Mouse (Mus musculus): ENCODE results near the gene Unc13a. TPM values are rescaled to one million over a fixed set of nuclear protein-coding genes. Genes with fewer than 3 reads are reported as not detected.
A peak's percentile ranks its signal among the peaks of the same experiment; 100 is the strongest.

Unc13a gene
- polyA plus RNA-seq, 1 experiment from 2014 or later, result 0.41 TPM

DNA sequence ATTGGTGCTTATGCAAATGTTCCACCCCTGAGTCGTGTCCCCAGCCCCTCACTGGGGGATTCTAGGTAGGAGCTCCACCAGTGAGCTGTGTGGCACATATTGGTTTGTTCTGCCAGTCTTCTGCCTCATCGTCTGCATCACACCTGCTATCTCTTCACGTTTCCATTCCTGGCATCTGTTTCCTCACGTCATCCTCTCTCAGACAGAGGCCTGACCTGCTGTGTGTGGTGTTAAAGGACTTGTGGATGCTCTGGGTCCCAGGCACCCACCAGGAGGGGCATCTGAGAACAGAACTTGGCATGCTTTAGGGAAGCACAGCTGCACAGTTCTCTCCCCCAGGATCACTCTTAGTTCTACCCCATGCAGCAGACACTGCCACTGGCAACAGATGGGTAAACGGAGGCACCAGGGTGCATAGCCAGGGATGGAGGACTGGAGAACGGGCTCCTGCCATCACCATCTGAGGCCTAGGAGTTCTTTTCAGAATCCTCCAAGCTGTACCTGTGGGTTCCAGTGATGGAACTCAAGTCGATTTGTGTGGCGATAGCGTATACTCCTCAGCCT, 4.0 kb upstream of the Unc13a start:
- Histone ChIP-seq H3K4me2 (peak overlapping the region; percentile 80), H3K4me1 (replicated peaks; ENCODE audit: control insufficient read depth, insufficient read depth, low read length) (peaks cover 13% of the 10 kb centered on the region), H3K27ac (ENCODE audit: low read depth, low read length) (no peak overlapping the region), H3K36me3 (ENCODE audit: control insufficient read depth, insufficient read depth, low read length) (no peaks in the 10 kb centered on the region), H3K4me3 (ENCODE audit: low read depth, low read length) (peak overlapping the region; percentile 58), H3K9me3 (ENCODE audit: control insufficient read depth, low read length) (no peaks in the 10 kb centered on the region), H3K9ac (ENCODE audit: low read depth, low read length) (peak overlapping the region; percentile 75; the same call in 1 of the 2 replicates), H3K27me3 (replicated peaks; ENCODE audit: control insufficient read depth, insufficient read depth, low read length) (peaks cover 31% of the 10 kb centered on the region)
- WGBS, result 40% methylated on average over 9 of the region's 9 CpGs
- DNase-seq (ENCODE audit: low spot score) (no peak), ATAC-seq (replicated peaks; ENCODE audit: low FRiP score) (no peak)

DNA sequence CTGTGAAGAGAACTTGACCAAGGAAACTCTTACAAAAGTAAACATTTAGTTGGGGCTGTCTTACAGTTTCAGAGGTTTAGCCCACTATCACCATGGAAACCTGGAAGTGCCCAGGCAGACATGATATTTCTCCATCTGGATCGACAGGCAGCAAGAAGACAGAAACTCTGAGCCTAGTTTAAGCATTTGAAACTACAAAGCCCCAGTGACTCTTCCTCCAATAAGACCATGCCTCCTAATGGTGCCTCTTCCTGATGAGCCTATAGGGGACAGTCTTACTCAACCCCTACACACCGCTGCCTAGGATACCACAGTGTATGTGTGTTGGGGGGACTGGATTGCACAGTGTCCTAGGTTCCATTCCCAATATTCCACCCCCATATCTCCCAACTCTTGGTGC, 2.5 kb upstream of the Unc13a start:
- Histone ChIP-seq H3K4me2 (no peak overlapping the region), H3K36me3 (ENCODE audit: control insufficient read depth, insufficient read depth, low read length) (no peaks in the 10 kb centered on the region), H3K4me3 (ENCODE audit: low read depth, low read length) (no peak overlapping the region), H3K9me3 (ENCODE audit: control insufficient read depth, low read length) (no peaks in the 10 kb centered on the region), H3K9ac (ENCODE audit: low read depth, low read length) (no peak overlapping the region), H3K27me3 (replicated peaks; ENCODE audit: control insufficient read depth, insufficient read depth, low read length) (peaks cover 31% of the 10 kb centered on the region), H3K4me1 (replicated peaks; ENCODE audit: control insufficient read depth, insufficient read depth, low read length) (peaks cover 17% of the 10 kb centered on the region), H3K27ac (ENCODE audit: low read depth, low read length) (no peak overlapping the region)
- ATAC-seq (replicated peaks; ENCODE audit: low FRiP score) (no peak), DNase-seq (ENCODE audit: low spot score) (no peak)
- WGBS, result 71% methylated on average over 2 of the region's 2 CpGs

DNA sequence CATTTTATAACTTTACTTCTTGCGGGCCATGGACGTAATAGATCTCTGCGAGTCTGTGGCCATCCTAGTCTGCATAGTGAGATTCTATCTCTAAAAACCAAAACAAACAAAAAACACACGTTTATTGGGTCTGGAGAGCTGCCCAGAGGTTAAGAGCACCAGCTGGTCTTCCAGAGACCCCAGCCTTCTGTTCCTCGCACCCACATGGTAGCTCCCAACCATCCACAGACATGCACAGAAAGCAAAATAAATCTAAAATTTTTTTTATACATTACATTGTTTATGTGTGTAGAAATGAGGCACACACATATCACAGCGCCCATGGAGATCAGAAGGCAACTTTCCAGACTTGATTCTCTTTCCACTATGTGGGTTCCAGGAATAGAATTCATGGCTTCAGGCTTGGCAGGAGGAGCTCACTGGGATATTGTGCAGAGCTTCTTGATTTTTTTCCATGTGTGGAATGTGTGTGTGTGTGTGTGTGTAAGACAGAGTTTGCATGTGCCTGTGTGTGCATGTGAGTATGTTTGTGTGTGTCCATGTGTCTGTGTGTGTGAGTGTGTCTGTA, 695 bp upstream of the Unc13a start:
- Histone ChIP-seq H3K4me3 (ENCODE audit: low read depth, low read length) (peak overlapping the region; percentile 63), H3K27ac (ENCODE audit: low read depth, low read length) (no peak overlapping the region), H3K36me3 (ENCODE audit: control insufficient read depth, insufficient read depth, low read length) (no peaks in the 10 kb centered on the region), H3K9ac (ENCODE audit: low read depth, low read length) (peak overlapping the region; percentile 15; the same call in 1 of the 2 replicates), H3K9me3 (ENCODE audit: control insufficient read depth, low read length) (no peaks in the 10 kb centered on the region), H3K27me3 (replicated peaks; ENCODE audit: control insufficient read depth, insufficient read depth, low read length) (peaks cover 30% of the 10 kb centered on the region), H3K4me1 (replicated peaks; ENCODE audit: control insufficient read depth, insufficient read depth, low read length) (peaks cover 31% of the 10 kb centered on the region), H3K4me2 (peak overlapping the region; percentile 99)
- no peak for ATAC-seq (replicated peaks; ENCODE audit: low FRiP score)
- 66% methylated on average over 6 of the region's 6 CpGs for WGBS
- DNase-seq (ENCODE audit: low spot score), result no peak

DNA sequence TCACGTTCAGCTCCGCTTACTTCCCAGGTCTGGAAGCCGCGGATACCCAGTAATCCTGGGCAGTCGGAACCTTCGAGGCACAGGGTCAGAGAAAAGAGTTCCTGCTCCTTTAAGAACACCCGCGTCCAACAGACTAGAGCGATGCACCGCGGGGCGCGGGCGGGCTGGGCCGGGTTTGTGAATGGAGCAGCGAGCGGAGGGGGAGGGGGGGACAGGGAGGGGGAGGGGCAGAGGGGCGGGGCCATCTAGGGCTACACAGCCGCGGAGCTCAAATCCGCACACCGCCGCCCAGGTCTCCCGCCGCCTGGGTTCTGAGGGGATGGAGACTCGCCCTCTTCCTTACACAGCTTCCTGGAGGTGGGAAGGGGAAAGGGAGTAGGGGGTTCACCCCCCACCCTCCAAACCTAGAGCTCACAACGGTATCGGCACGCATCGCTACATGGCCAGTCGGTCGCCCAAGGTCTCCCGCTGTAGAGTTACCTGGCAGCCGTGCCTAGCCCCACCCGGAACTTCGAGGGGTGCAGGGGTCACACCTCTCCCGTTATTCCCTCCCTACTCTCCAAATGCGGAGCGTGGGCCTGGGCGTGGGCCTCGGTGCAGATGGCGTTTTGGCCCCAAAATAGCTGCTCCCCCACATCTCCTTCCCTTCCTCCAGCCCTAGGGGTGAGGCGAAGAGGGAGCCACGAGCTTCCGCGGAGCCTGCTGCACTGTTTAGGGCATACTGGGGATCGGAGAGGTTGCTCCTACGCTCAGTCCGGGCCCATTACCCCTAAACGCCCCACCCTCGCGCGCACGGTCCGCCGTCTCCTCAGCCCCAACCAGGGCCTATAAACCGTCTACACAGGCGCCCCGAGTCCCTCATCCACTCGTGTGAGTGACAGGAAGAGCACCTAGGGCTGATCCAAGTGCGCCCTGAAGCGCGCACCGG, 672 bp downstream of the Unc13a start:
- ATAC-seq (replicated peaks; ENCODE audit: low FRiP score), result peak; percentile 32

DNA sequence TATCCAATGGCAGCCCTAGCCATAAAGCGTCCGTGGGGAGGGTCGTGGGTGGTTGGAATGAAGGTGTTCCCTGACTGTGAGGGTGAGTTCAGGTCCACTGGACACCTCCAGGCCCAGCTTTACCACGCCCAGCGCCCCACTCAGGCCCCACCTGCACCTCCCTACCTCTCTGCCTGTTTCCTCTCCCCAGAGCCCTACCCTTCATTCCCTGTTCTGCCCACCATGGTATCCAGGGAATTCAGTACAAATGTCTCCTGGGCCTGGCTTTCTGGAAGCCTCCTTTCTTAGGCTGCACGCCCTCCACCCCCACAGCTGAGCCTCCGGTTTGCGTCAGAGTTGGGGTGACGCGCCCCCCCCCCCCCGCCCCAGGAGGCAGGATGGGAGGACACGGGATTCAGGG, 1.4 kb downstream of the Unc13a start:
- no peak for ATAC-seq (replicated peaks; ENCODE audit: low FRiP score)
- H3K4me2 ChIP-seq, result peak overlapping the region; percentile 99
- no peaks in the 10 kb centered on the region for H3K9me3 ChIP-seq (ENCODE audit: control insufficient read depth, low read length)
- peaks cover 34% of the 10 kb centered on the region for H3K4me1 ChIP-seq (replicated peaks; ENCODE audit: control insufficient read depth, insufficient read depth, low read length)
- peaks cover 37% of the 10 kb centered on the region for H3K27me3 ChIP-seq (replicated peaks; ENCODE audit: control insufficient read depth, insufficient read depth, low read length)
- H3K4me3 ChIP-seq (ENCODE audit: low read depth, low read length), result peak overlapping the region; percentile 63
- H3K9ac ChIP-seq (ENCODE audit: low read depth, low read length), result no peak overlapping the region
- H3K36me3 ChIP-seq (ENCODE audit: control insufficient read depth, insufficient read depth, low read length), result no peaks in the 10 kb centered on the region
- no peak overlapping the region for H3K27ac ChIP-seq (ENCODE audit: low read depth, low read length)
- WGBS, result 19% methylated on average over 10 of the region's 12 CpGs
- DNase-seq (ENCODE audit: low spot score), result no peak

More for the DNA sequence above, 672 bp downstream of the Unc13a start:
- Histone ChIP-seq H3K36me3 (ENCODE audit: control insufficient read depth, insufficient read depth, low read length) (no peaks in the 10 kb centered on the region), H3K4me3 (ENCODE audit: low read depth, low read length) (peak overlapping the region; percentile 63), H3K4me2 (peak overlapping the region; percentile 99), H3K27me3 (replicated peaks; ENCODE audit: control insufficient read depth, insufficient read depth, low read length) (peaks cover 37% of the 10 kb centered on the region), H3K27ac (ENCODE audit: low read depth, low read length) (no peak overlapping the region), H3K4me1 (replicated peaks; ENCODE audit: control insufficient read depth, insufficient read depth, low read length) (peaks cover 32% of the 10 kb centered on the region), H3K9ac (ENCODE audit: low read depth, low read length) (0 out of 2 replicates have a peak overlapping the region, but pooled peaks have one; percentile 6), H3K9me3 (ENCODE audit: control insufficient read depth, low read length) (no peaks in the 10 kb centered on the region)
- WGBS, result under 1% methylated on average over 60 of the region's 64 CpGs
- DNase-seq (ENCODE audit: low spot score), result no peak

DNA sequence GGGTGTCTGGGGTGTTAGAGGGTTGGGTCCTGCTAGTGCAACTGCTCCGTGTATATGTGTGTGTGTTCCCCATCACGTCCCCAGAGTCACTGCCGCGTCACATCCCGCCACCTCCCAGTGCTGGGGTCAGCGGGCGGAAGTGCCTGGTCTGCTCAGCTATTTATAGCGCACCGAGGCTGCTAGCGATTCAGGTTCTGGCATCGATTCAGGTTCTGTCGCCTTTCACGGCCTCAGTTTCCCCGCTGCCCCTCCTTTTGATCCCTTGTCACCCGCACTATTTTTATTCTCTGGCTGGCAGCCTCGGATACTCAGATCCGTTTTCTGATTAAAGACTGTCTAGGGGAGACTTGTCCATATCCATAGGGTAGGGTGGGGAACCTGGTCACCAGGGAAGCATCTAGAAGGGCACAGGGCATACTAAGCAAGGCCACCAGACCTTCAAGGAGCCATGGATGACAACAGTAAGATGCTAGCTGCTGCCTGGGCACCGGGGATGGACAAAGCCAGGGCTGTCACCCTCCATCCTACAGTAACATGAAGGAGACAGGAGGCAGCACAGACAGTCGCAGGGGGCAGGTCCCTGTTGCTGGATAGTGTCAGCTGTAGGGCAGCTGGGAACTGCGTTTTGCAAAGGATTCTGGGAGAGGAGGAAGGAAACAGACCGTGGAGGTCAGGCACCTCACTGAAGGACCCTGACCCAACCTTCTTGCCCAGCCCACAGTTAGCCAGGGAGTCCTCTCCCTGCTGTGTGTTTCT, 3.2 kb downstream of the Unc13a start:
- Histone ChIP-seq H3K27ac (ENCODE audit: low read depth, low read length) (0 out of 2 replicates have a peak overlapping the region, but pooled peaks have one; percentile 43), H3K4me3 (ENCODE audit: low read depth, low read length) (peak overlapping the region; percentile 3; the same call in 1 of the 2 replicates), H3K36me3 (ENCODE audit: control insufficient read depth, insufficient read depth, low read length) (no peaks in the 10 kb centered on the region), H3K9me3 (ENCODE audit: control insufficient read depth, low read length) (no peaks in the 10 kb centered on the region), H3K4me2 (peak overlapping the region; percentile 48), H3K9ac (ENCODE audit: low read depth, low read length) (no peak overlapping the region), H3K27me3 (replicated peaks; ENCODE audit: control insufficient read depth, insufficient read depth, low read length) (peaks cover 39% of the 10 kb centered on the region), H3K4me1 (replicated peaks; ENCODE audit: control insufficient read depth, insufficient read depth, low read length) (peaks cover 38% of the 10 kb centered on the region)
- WGBS, result 3% methylated on average over 21 of the region's 21 CpGs
- DNase-seq (ENCODE audit: low spot score) (no peak), ATAC-seq (replicated peaks; ENCODE audit: low FRiP score) (0 out of 2 replicates have a peak, but pooled peaks have one; percentile 14)

DNA sequence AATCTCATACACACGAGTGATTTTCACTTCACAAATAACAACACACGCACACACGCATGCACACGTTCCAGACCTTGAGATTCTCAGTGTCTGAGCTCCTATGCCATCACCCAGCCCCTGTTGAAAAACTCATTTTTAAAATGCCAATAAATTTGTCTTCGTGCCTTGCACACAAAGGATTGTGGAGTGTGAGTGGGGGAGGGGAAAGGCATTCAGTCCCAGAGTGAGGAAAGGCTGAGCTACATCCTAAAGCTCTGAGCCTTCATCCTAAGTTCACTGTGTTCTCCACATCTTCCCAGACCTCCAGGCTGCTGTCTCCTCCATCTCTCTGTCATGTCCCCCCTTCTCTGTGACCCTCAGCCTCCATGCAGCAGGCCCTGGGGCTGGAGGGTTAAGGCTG, 4.3 kb downstream of the Unc13a start:
- no peak for ATAC-seq (replicated peaks; ENCODE audit: low FRiP score)
- no peak for DNase-seq (ENCODE audit: low spot score)
- no peaks in the 10 kb centered on the region for H3K36me3 ChIP-seq (ENCODE audit: control insufficient read depth, insufficient read depth, low read length)
- no peak overlapping the region for H3K4me3 ChIP-seq (ENCODE audit: low read depth, low read length)
- H3K9ac ChIP-seq (ENCODE audit: low read depth, low read length), result no peak overlapping the region
- H3K9me3 ChIP-seq (ENCODE audit: control insufficient read depth, low read length), result no peaks in the 10 kb centered on the region
- WGBS, result 58% methylated on average over 5 of the region's 5 CpGs
- H3K27ac ChIP-seq (ENCODE audit: low read depth, low read length), result 0 out of 2 replicates have a peak overlapping the region, but pooled peaks have one; percentile 43
- H3K4me2 ChIP-seq, result no peak overlapping the region
- H3K27me3 ChIP-seq (replicated peaks; ENCODE audit: control insufficient read depth, insufficient read depth, low read length), result peaks cover 40% of the 10 kb centered on the region
- peaks cover 38% of the 10 kb centered on the region for H3K4me1 ChIP-seq (replicated peaks; ENCODE audit: control insufficient read depth, insufficient read depth, low read length)

DNA sequence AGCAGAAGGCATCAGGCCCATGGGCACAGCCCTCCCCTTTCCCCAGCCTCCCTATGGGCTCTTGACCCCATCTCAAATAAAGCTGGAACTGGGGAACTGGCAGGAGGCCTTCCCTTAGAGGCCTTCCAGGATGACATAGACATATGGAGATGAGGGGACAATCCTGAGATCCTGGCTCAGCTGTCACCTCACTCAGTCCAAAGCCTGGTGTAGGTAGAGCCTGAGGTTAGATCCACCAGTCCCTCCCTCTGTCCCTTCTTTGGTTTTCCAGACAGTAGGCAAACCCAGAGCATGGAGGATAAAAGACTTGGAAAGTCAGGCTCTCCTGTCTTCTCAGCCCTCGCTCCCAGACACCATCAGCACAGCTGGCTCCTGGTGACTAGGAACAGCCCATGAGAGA, 4.7 kb downstream of the Unc13a start:
- no peaks in the 10 kb centered on the region for H3K9me3 ChIP-seq (ENCODE audit: control insufficient read depth, low read length)
- peaks cover 40% of the 10 kb centered on the region for H3K27me3 ChIP-seq (replicated peaks; ENCODE audit: control insufficient read depth, insufficient read depth, low read length)
- DNase-seq (ENCODE audit: low spot score), result no peak
- no peak overlapping the region for H3K4me3 ChIP-seq (ENCODE audit: low read depth, low read length)
- peaks cover 36% of the 10 kb centered on the region for H3K4me1 ChIP-seq (replicated peaks; ENCODE audit: control insufficient read depth, insufficient read depth, low read length)
- ATAC-seq (replicated peaks; ENCODE audit: low FRiP score), result no peak
- H3K36me3 ChIP-seq (ENCODE audit: control insufficient read depth, insufficient read depth, low read length), result no peaks in the 10 kb centered on the region
- H3K9ac ChIP-seq (ENCODE audit: low read depth, low read length), result no peak overlapping the region
- no peak overlapping the region for H3K4me2 ChIP-seq
- H3K27ac ChIP-seq (ENCODE audit: low read depth, low read length), result no peak overlapping the region
- WGBS, result 35% methylated on average over 1 of the region's 1 CpGs

Data from liver, embryonic 11.5 days (tissue).